Mouse (Mus musculus) brain, embryonic 14.5 days (tissue): ENCODE measurements around the gene Abca7.

Source experiments
- CTCF ChIP-seq: fragments of 200-500 bp; IDR thresholded peaks from 2 replicates; pipeline ENCODE4 v1.5.1; 2012; ENCODE audit warnings: inconsistent platforms, mild to moderate bottlenecking, moderate library complexity, borderline replicate concordance; ENCODE audit not compliant: insufficient read depth, insufficient read length; ENCODE audit errors: extremely low read depth
- POLR2A ChIP-seq: fragments of 200-500 bp; IDR thresholded peaks from 2 replicates; pipeline ENCODE4 v1.6.1; 2012; ENCODE audit warnings: mild to moderate bottlenecking, inconsistent platforms, borderline replicate concordance; ENCODE audit not compliant: poor library complexity, insufficient read depth, insufficient read length, severe bottlenecking; ENCODE audit errors: extremely low read depth

GRCm38 (mm10) chr10:80022164-80022563 lies 25.9 kb downstream of the Abca7 start:
- TF ChIP-seq POLR2A: no peak
- TF ChIP-seq CTCF: no peak
